Mouse (Mus musculus) myocyte (in vitro differentiated cells): ENCODE data around the gene Drd3.

Source experiments
- CEBPB ChIP-seq: IDR thresholded peaks from 2 replicates; pipeline ENCODE4 v1.6.1; 2011; ENCODE audit warnings: mild to moderate bottlenecking, moderate library complexity; ENCODE audit not compliant: poor library complexity, insufficient read depth, severe bottlenecking
- E2F4 ChIP-seq: IDR thresholded peaks from one replicate; pipeline ENCODE4 v1.6.1; 2011; ENCODE audit warnings: mild to moderate bottlenecking, control low read depth, moderate library complexity; ENCODE audit not compliant: insufficient read depth
- MAX ChIP-seq: IDR thresholded peaks from one replicate; pipeline ENCODE4 v1.6.1; 2011; ENCODE audit warnings: low read depth, mild to moderate bottlenecking, control low read depth
- MYOD1 ChIP-seq, 3 experiments: IDR thresholded peaks; one replicate each; pipeline ENCODE4 v1.6.1; 2011; ENCODE audit warnings: control low read depth in 2 of 3, low read depth in 2 of 3, mild to moderate bottlenecking in 2 of 3, moderate library complexity in 1 of 3; ENCODE audit not compliant: insufficient read length in 2 of 3, control insufficient read depth in 1 of 3
- MYOG ChIP-seq, 3 experiments: IDR thresholded peaks; one replicate each; pipeline ENCODE4 v1.6.1; 2011; ENCODE audit warnings: control low read depth in 2 of 3, low read depth in 2 of 3, mild to moderate bottlenecking in 2 of 3; ENCODE audit not compliant: insufficient read length in 2 of 3, control insufficient read depth in 1 of 3, insufficient read depth in 1 of 3
- POLR2A ChIP-seq: IDR thresholded peaks from one replicate; pipeline ENCODE4 v1.6.1; 2011; ENCODE audit warnings: low read depth, mild to moderate bottlenecking, control low read depth, moderate library complexity; ENCODE audit not compliant: insufficient read length
- SRF ChIP-seq: IDR thresholded peaks from one replicate; pipeline ENCODE4 v1.6.1; 2011; ENCODE audit warnings: low read depth; ENCODE audit not compliant: control insufficient read depth, insufficient read length
- TCF12 ChIP-seq: IDR thresholded peaks from one replicate; pipeline ENCODE4 v1.6.1; 2011; ENCODE audit warnings: mild to moderate bottlenecking, control low read depth; ENCODE audit not compliant: poor library complexity, insufficient read depth, severe bottlenecking
- TCF3 ChIP-seq: IDR thresholded peaks from one replicate; pipeline ENCODE4 v1.6.1; 2011; ENCODE audit warnings: low read depth, control low read depth; ENCODE audit not compliant: insufficient read length
- USF1 ChIP-seq: IDR thresholded peaks from one replicate; pipeline ENCODE4 v1.6.1; 2011; ENCODE audit warnings: low read depth, mild to moderate bottlenecking, control low read depth, moderate library complexity

DNA sequence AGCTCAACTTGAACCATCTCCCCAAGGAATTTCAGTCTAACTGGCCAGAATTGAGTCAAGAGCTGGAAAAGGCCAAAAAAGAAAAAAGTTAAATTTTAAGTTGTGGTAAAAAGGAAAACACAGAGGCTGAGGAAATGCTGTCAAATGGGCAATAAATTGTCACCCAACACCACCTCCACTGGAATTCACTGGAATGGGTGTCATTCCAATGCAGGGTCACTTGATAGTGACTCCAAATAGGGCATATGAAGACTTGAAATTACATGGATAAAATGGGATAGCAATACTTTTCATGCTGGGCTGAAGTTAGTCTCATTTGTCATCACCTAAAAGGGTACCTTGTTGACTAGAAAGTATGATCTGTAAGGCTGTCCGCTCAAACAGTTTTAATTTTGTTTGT, 18.9 kb downstream of the Drd3 start:
- TF ChIP-seq MYOD1 (IDR thresholded peaks at IDR 0.05; ENCODE audit: control insufficient read depth in 1 of 3, insufficient read length in 2 of 3, low read depth in 2 of 3) (no peak), CEBPB (no peak), MAX (no peak), SRF (no peak), TCF12 (no peak), POLR2A (no peak), USF1 (no peak), E2F4 (no peak), MYOG (IDR thresholded peaks at IDR 0.05; ENCODE audit: control insufficient read depth in 1 of 3, insufficient read depth in 1 of 3, insufficient read length in 2 of 3, low read depth in 2 of 3) (no peak), TCF3 (no peak)
